Mouse (Mus musculus) liver (tissue): Measurements from ENCODE around the gene Ptgfrn.
A peak's percentile ranks its signal among the peaks of the same experiment; 100 is the strongest.

Experiments
- DNase-seq: peaks from one replicate; pipeline ENCODE4 v3.0.0-alpha.2; 2020; ENCODE audit warnings: mixed read lengths

Gene Ptgfrn

GRCm38 (mm10) chr3:101116431-101117385 lies 6.6 kb upstream of the Ptgfrn start:
- no peak for DNase-seq

GRCm38 (mm10) chr3:101112518-101112894 lies 2.4 kb upstream of the Ptgfrn start:
- DNase-seq = no peak

- no peak for DNase-seq
These were observed 1.9 kb upstream of the Ptgfrn start for GRCm38 (mm10) chr3:101111848-101112517.

- DNase-seq = peak; percentile 20
These were observed 1.2 kb upstream of the Ptgfrn start for GRCm38 (mm10) chr3:101111321-101111720.

- no peak for DNase-seq
These were observed 693 bp upstream of the Ptgfrn start for GRCm38 (mm10) chr3:101110838-101111103.

GRCm38 (mm10) chr3:101109558-101110021 lies 488 bp downstream of the Ptgfrn start:
- DNase-seq = peak; percentile 14

- DNase-seq = no peak
These were observed 1.2 kb downstream of the Ptgfrn start for GRCm38 (mm10) chr3:101108848-101109247.

- DNase-seq = no peak
These were observed 1.8 kb downstream of the Ptgfrn start for GRCm38 (mm10) chr3:101108282-101108681.

GRCm38 (mm10) chr3:101106326-101106725 lies 3.8 kb downstream of the Ptgfrn start:
- no peak for DNase-seq

GRCm38 (mm10) chr3:101105486-101105885 lies 4.6 kb downstream of the Ptgfrn start:
- no peak for DNase-seq

- no peak for DNase-seq
These were observed 5.2 kb downstream of the Ptgfrn start for GRCm38 (mm10) chr3:101104883-101105282.

- DNase-seq = no peak
These were observed 6.3 kb downstream of the Ptgfrn start for GRCm38 (mm10) chr3:101103770-101104169.

- no peak for DNase-seq
These were observed 8.0 kb downstream of the Ptgfrn start for GRCm38 (mm10) chr3:101102106-101102505.

GRCm38 (mm10) chr3:101101184-101101583 lies 8.9 kb downstream of the Ptgfrn start:
- DNase-seq = no peak

- no peak for DNase-seq
These were observed 10.2 kb downstream of the Ptgfrn start for GRCm38 (mm10) chr3:101099701-101100357.

- DNase-seq = no peak
These were observed 12.0 kb downstream of the Ptgfrn start for GRCm38 (mm10) chr3:101098073-101098472.

- DNase-seq = no peak
These were observed 12.8 kb downstream of the Ptgfrn start for GRCm38 (mm10) chr3:101097146-101097800.

- DNase-seq = no peak
These were observed 14.2 kb downstream of the Ptgfrn start for GRCm38 (mm10) chr3:101095761-101096449.

GRCm38 (mm10) chr3:101092202-101092601 lies 17.9 kb downstream of the Ptgfrn start:
- no peak for DNase-seq

GRCm38 (mm10) chr3:101086584-101087445 lies 23.3 kb downstream of the Ptgfrn start:
- no peak for DNase-seq

- DNase-seq = no peak
These were observed 29.2 kb downstream of the Ptgfrn start for GRCm38 (mm10) chr3:101080925-101081324.
